Mouse (Mus musculus) lung, postnatal 14 days (tissue): Measurements from ENCODE around the gene Mum1l1.
"Not testable (repeated sequence)": the region's sequence is repeated elsewhere in the genome, so short reads cannot be mapped to it uniquely, and the experiment has no call there.

ENCODE experiments used
- DNase-seq: peaks from one replicate; pipeline ENCODE4 v3.0.0; 2021

The Mum1l1 gene

DNA sequence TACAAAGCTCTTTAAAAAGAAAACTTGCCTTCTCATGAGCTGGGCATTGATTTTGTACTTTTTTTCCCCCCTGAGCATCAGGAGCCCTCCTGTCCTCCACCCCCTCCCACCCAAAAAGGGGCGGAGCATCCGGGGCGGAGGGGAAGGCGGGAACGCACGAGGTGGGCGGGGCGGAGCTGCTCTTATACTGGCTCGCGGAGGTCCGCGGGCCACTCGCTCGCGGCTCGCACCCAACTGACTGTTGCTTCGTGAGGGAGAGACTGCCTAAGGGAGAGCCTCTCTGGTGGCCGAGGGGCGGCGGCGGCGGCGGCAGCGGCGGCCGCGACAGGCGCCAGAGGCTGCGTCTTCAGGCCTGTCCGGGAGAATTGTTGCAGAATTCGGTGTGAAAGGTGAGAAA lies at the start of gene Mum1l1:
Mum1l1 (plus strand) TSS at position 214 of the 397 bp plus-strand sequence.
- DNase-seq: peak; percentile 75

- DNase-seq: no peak
Measured at GRCm38 (mm10) chrX:139178928-139179327, 30.9 kb upstream of the Mum1l1 start, which contains the start of gene 4933428M09Rik. Gene 4933428M09Rik, plus strand, starts transcription at chrX:139179228.

DNA sequence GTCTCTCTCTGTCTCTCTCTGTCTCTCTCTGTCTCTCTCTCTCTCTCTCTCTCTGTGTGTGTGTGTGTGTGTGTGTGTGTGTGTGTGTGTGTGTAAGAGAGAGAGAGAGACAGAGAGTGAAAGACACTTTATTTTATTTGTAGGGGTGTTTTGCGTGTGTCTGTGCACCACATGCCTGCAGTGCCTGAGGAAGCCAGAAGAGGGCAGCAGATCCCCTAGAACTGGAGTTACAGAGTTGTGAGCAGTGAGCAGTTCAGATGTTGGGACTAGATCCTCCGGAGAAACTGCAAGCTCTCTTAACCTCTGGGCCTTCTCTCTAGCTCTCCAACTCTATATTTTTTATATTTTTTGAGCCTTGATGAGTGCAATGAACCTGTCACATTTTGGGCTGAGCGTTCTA lies 18.3 kb upstream of the Mum1l1 start:
- DNase-seq: not testable (repeated sequence)

GRCm38 (mm10) chrX:139194572-139195279 lies 15.1 kb upstream of the Mum1l1 start:
- DNase-seq: no peak

DNA sequence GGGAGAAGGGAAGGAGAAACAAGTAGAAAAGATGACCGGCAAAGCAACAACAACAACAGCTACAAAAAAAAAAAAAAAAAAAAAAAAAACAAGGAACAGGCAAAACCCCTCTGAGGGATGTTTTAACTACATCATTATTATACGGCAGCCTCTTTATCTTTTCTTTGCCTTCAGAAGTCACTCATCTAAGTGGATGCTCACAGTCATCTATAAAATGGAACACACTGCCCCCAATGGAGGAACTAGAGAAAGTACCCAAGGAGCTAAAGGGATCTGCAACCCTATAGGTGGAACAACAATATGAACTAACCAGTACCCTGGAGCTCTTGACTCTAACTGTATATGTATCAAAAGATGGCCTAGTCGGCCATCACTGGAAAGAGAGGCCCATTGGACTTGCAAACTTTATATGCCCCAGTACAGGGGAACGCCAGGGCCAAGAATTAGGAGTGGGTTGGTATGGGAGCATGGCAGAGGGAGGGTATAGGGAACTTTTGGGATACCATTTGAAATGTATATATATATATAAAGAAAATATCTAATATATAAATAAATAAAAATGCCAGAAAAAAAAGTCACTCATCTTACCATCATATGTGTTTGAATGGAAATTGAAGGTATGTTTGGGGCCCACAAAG lies 532 bp upstream of the Mum1l1 start:
- DNase-seq: not testable (repeated sequence)

DNA sequence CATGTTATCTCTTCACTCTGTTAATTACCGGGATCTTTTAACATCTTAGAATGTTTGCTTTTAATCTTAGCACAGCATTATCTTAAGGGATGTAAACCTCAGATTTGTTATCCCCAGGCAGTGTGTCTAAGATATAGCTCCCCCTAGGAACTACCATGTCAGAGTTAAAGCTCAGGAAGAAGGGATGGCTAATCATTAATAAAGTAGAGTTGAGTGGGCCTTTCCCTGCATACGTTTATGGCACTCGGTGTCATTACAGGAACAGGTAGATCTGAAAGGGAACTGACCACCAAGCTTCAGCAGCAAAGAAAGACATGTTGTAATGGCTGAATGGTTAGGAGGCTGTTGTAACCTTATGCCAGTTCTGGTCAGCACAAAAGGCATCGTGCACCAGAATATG lies 4.9 kb downstream of the Mum1l1 start:
- DNase-seq: no peak

DNA sequence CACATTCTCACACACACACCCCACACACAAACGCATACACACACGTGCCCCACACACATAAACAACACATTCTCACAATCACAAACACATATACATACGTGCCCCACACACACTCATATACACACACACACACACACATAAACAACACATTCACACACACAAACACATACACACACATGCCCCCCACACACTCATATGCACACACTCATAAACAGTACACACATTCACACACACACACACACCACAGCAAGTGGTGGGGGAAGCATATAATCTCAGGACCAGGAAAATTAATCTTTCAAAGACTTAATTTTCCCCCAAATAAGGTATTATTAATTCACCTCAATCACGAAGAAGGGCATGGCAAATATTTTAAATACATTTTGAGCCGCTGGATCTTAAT lies 6.6 kb downstream of the Mum1l1 start:
- no peak for DNase-seq

GRCm38 (mm10) chrX:139216991-139217593 lies 7.2 kb downstream of the Mum1l1 start:
- DNase-seq: peak; percentile 21

DNA sequence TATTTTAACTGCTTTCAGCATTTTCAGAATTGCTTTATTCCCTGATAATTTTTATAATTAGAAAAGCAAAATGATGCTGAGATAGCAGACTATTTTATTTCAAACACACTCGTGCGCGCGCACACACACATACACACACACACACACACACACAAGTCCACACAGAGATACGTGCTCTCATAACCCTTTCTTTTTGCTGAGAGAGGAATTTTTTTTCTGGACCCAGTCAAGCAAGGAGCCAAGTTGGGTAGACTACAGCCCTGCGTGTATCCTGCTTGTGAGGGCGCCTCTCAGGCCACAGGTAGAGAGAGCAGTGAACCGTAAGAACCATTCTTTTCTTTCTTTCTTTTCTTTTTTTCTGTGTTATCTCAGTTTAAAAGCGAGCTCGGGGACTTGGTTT lies 7.9 kb downstream of the Mum1l1 start:
- no peak for DNase-seq

- DNase-seq: peak; percentile 50
Measured at GRCm38 (mm10) chrX:139219017-139219416, 9.2 kb downstream of the Mum1l1 start.

GRCm38 (mm10) chrX:139220830-139221229 lies 11.0 kb downstream of the Mum1l1 start:
- DNase-seq: no peak

GRCm38 (mm10) chrX:139221893-139222292 lies 12.1 kb downstream of the Mum1l1 start:
- DNase-seq: no peak

GRCm38 (mm10) chrX:139231143-139231542 lies 21.3 kb downstream of the Mum1l1 start:
- peak; percentile 63 for DNase-seq

DNA sequence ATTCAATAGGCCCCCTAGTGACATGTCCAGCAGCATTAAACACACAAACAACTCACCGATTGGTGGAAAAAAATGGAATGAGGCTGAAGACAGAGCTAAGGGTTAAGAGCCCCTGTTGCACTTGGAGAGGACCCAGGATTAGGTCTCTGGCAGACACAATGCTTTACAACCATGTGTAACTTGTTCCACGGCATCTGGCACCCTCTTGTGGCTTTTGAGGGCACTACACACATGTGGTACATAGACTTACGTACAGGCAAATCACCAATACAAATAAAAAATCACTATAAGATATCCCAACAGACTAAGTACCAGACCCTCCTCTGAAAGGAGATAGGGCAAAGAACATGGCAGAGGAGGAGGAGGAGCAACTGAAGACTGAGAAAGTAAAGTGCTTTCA lies 37.5 kb downstream of the Mum1l1 start:
- peak; percentile 4 for DNase-seq

DNA sequence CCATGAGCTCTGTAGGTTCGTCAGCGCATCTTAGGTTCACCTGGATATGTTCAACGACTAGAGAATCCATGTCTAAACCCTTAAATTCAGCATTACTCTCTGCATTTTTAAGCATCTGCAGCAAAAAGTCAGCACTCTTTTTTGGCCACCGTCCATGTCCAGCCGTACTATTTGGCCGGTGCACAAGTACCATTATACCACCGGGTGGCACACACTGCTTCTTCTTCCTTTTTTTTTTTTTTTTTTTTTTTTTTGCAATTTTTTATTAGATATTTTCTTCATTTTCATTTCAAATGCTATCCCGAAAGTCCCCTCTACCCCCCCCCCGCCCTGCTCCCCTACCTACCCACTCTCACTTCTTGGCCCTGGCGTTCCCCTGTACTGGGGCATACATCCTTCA lies 47.2 kb downstream of the Mum1l1 start:
- DNase-seq: no peak

DNA sequence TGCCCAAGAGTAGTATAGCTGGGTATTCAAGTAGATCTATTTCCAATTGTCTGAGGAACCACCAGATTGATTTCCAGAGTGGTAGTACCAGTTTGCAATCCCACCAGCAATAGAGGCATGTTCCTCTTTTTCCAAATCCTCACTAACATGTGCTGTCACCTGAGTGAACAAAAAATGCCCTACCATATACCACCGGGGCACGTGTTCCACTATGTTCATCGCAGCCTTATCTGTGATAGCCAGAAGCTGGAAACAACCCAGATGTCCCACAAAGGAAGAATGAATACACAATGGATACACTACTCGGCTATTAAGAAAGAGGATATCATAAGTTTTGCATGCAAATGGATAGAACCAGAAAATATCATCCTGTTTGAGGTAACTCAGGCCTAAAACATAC lies 72.1 kb downstream of the Mum1l1 start:
- DNase-seq: no peak
